Mouse (Mus musculus) erythroid progenitor cell, adult 5-6 weeks (primary cell): Measurements from ENCODE around the gene Glp2r. TPM values are rescaled to one million over a fixed set of nuclear protein-coding genes. Genes with fewer than 3 reads are reported as not detected.

Source experiments
- ATAC-seq: replicated peaks from 2 replicates; pipeline ENCODE4 v1.8.0; 2016; ENCODE audit warnings: moderate number of reproducible peaks, mild to moderate bottlenecking, moderate TSS enrichment, inconsistent platforms; ENCODE audit not compliant: poor library complexity, low FRiP score, severe bottlenecking
- total RNA-seq, 2 experiments: library from RNA; stranded (forward) in 1 of 2; stranded (reverse) in 1 of 2; fragments of 150-400 nt in 1 of 2; fragments of 186-747, 209-891 nt in 1 of 2; gene quantifications; 2 replicates each; pipeline versions ENCODE4 v1.2.3 to v1.2.4; 2015 to 2017; ENCODE audit warnings: low replicate concordance in 2 of 2

Gene Glp2r
- total RNA-seq, 2 experiments from 2014 or later = not detected

DNA sequence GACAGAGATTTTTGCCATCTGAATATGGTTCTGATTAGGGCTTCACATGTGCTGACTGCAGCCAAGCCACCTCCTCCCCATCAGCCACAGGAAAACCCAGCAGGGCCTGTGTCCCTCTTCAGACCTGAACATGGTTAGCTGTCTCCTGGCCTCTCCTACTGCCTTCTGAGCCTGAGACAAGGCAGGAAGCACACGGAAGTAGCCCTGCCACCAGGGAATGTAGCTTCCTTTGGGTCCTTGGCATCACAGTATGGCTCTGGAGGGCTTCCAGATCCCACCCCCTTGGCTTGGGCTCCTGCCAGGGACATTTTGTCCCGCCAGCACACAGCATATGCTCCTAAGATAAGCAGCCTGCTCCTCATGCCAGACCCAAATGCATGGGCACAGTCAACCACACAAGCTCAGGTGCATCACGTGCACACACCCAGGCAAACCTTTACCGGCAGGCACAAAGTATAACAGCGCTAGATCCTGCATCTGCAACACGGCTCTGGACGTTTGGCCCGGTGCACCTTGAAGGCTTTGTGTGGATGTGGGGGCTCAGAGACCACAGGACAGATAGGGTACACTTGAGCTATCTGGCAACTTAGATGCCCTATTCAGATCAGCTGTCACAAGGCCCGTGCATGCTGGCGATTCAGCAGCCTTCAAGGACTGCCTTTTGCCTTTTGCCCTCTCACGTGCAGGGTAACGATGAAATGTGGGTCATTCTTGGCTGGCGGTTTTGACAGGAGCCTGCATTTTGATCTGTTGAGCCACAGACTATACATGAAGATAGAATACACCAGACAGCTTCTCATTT, 103.2 kb downstream of the Glp2r start:
- ATAC-seq = no peak

- no peak for ATAC-seq
These were observed 104.8 kb downstream of the Glp2r start for GRCm38 (mm10) chr11:67666129-67666528.

DNA sequence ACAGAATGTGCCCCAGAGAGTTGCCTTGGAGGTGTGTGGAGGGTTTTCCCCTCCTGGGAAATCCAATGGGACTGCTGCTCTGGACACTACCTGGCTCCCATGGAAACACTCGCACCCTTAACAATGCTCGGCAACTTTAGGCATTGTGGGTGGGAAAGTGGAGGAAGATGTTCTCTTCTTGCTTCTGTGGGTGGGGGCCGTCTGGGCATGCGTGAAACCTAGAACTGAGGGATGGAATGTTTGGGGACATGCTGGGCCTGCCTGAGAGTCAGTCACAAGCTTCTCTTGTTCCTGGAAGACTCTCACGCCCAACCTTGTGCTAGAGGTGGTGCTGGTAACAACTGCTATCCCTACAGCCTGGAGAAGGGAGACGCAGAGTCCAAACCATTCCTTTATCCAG, 106.0 kb downstream of the Glp2r start:
- ATAC-seq = no peak

- ATAC-seq = no peak
These were observed 106.7 kb downstream of the Glp2r start for GRCm38 (mm10) chr11:67664261-67664660.

- ATAC-seq = no peak
These were observed 107.5 kb downstream of the Glp2r start for GRCm38 (mm10) chr11:67663437-67663836.

DNA sequence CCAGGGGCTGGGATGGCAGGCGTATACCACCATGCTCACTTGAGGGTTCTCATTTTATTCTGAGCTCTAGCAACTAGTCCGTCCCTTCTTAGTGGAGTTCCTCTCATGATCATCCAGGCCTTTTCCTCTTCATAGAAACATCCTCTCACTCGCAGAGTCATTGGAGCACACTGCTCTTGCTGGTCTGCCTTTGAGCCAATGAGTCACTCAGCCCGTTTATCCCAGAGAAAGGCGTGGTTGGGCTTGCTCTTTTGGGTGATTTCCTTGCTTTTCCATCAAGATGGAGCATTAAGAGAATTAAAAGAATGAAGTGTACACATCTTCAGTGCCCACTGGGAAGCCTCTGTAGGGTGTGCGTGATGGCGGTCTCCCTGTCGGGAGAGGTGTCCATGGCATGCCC, 109.5 kb downstream of the Glp2r start:
- ATAC-seq = no peak

DNA sequence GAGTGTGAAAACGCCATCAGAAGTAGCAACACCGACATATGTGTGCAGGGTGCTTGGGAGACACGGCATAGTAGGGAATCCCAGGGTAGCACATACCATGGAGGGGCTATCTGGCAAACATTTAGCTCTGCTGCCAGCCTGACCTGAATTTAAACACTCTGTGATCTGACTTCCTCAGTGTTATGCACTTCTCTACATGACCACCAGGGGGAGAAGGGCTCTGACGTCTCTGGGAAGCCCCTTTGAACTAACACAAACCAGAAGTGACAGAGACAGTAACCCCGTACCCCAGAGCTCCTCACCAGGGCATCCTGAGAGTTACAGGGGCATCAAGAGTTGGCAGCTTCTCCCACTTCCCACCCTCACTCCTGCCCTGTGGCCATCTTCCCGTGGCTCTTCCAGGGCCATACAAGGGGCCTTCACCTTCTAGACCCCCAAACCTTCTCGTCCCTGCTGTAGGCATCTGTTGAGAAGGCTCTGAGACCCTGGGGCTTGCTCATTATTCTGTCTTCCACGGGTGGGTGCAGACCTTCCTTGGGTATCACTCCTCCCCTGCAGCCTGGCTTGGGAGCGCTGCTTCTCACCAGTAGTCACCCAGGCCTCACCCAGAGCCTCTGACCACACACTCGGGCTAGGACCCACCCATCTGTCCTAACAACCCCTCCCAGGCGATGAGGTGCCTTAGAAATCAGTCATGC, 113.1 kb downstream of the Glp2r start:
- ATAC-seq = no peak

- no peak for ATAC-seq
These were observed 114.1 kb downstream of the Glp2r start for GRCm38 (mm10) chr11:67656811-67657210.

GRCm38 (mm10) chr11:67656366-67656765, 114.6 kb downstream of the Glp2r start:
- ATAC-seq = no peak

DNA sequence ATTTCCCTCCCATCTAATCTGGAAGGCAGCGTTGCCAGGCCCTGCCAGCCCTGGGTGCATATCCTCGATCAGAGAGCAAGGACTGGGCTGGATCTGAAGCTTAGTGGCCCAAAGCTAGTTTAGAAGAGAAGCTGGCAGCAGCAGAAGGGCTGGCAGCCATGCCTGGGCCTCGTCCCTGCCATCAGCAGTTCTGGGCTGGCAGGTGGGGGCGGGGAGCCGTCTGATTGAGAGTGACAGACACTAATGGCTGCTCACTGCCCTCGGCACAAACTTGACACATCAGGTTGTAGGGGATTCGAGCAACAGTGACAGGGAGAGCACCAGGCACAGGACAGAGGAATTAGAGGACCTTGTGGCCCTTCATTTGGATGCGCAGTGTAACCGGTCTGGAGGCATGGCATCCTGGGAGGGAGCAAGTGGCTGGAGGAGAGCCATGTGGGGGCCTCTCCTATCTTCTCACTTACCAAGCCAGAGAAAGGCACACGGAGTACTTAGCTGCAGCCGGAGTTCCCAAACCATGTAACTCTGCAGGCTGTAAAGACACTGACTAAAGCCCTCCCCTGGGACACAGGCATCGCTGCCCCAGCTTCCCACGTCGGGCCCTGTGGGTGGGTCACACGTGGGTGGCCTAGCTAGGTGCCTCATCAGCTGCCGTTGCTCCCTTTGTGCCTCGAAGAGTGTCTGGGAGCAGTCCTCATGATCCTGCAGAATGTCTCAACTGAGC, 115.6 kb downstream of the Glp2r start:
- ATAC-seq = no peak

GRCm38 (mm10) chr11:67654514-67654913, 116.4 kb downstream of the Glp2r start:
- no peak for ATAC-seq

DNA sequence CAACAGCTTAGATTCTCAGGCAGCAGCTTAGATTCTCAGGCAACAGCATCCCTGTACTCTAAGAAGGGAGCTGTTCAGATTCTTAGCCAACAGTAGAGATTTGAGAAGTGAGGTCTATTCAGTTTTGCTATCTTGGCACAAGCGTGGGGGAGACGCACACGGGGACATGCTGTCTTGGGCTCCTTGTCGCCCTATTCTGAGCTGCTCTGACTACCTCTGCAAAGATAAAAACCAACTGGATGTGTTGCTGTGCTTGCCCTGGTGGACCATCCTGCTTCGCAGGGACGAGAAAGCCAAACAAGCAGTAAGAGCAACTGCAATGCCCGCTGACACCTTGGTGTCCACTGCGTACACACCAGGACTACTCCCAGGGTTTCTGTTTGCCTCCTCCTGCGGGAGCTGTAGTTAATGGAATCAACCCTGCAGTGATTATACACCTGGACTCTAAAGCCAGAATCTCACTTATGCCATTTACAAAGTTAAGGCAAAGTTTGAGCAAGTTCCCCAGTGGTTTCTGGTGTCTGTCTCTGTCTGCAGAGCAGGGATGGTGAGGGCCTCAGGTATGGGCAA, 117.3 kb downstream of the Glp2r start:
- no peak for ATAC-seq

DNA sequence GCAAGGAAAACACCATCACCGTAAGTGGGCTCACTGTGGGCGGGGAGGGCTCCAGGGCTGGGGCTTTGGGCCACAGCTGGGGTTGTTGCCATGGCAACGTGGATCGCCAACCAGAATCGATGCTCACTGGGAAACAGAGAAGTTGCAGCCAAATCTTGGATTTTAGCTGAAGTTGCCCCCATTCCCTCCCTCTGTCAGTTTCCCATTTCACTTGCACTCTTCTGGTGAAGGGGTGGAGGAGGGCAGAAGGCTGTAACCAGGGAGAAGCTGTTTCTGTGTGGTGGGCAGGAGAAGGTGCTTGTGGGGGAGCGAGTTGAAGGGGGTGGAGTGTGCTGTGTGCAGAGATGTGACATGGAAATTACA, 118.1 kb downstream of the Glp2r start:
- no peak for ATAC-seq

GRCm38 (mm10) chr11:67652194-67652892, 118.6 kb downstream of the Glp2r start:
- ATAC-seq = no peak

DNA sequence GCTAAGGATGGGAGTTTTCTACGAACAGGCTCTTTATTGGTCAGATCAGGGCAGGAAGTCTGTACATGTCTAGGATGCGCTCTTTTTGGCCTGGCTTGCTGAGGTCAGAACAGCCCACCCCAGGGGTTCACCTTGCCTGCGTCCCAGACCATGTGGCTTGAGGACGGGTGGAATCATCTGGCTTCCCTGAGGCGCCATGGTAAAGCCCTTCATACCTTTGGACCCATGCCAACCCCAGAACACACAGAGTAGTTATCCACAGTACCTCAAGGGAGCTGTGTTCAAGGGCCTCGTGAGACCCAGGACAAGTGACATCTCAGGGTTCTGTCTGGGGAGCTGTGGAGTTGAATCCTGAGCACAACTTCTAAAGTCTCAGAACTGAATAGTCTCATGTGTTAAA, 119.2 kb downstream of the Glp2r start:
- ATAC-seq = no peak

- ATAC-seq = no peak
These were observed 120.8 kb downstream of the Glp2r start for GRCm38 (mm10) chr11:67649971-67650707.

DNA sequence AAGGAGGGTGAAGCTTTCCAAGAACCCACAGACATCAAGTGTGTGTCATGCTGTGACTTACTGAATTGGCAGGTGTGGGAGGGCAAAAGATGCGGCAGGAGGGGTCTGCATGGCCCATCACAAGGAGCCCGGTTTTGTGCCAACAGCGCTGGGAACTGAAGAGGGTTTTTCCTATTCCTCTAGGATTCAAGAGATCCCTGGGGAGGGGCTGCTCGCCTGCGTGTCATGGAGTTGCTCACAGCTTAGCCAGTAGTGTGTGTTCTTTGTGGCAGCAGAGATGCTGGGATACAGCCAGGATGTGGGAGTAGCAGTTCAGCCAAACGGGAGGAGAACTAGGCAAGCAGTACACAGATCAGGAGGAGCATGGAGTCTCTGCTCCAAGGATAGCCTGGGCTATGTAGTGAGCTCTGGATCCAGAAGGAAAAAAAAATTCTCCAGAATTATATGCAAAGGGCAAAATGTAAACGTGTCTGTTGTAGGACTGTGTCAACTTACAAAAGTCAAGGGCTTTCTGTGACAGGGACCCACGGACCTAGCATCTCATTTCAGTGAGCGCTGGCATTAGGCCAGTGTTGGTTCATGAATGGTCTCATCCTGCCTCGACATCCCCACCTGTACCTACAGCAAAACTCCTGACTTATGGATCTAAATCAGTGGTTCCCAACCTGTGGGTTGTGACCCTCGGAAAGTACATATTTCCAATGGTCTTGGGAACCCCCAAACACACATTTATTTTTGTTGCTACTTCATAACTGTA, 122.1 kb downstream of the Glp2r start:
- no peak for ATAC-seq

GRCm38 (mm10) chr11:67647745-67648144, 123.2 kb downstream of the Glp2r start:
- ATAC-seq = no peak
